Mouse (Mus musculus): ENCODE data around the gene Cspg5. TPM values are rescaled to one million over a fixed set of nuclear protein-coding genes. Genes with fewer than 3 reads are reported as not detected.

The Cspg5 gene
- polyA plus RNA-seq, 1 experiment from 2014 or later: 1.9 TPM

DNA sequence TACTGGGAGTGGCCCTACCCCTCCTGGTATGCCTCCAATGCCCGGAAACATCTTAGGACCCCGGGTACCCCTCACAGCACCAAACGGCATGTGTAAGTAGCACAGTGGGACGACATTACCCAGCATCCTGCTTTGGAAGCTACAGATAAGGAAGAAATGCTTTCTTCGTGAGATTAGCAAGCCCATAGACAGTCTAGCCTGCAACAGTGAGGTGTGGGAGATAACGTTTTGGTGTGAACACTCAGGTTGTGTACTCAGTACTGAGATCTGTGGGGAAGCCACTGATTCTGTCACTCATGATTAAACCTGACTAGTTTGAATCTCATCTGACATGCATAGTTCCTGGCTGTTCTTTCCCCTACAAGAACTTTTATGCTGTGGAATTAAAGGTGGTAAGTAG, 8.6 kb upstream of the Cspg5 start:
- peaks cover 29% of the 10 kb centered on the region for H3K36me3 ChIP-seq (ENCODE audit: insufficient read depth, low read length)
- ATAC-seq: no peak
- no peak overlapping the region for H3K4me2 ChIP-seq (replicated peaks; ENCODE audit: low read depth, low read length)
- DNase-seq (ENCODE audit: low spot score): no peak
- no peaks in the 10 kb centered on the region for H3K9me3 ChIP-seq (ENCODE audit: low read length)
- no peak overlapping the region for H3K27ac ChIP-seq (ENCODE audit: low read length)
- H3K4me3 ChIP-seq (ENCODE audit: low read depth, low read length): no peak overlapping the region
- 92% methylated on average over 6 of the region's 6 CpGs for WGBS
- H3K27me3 ChIP-seq (replicated peaks; ENCODE audit: insufficient read depth, low read length): no peaks in the 10 kb centered on the region
- H3K4me1 ChIP-seq (ENCODE audit: insufficient read depth, low read depth, low read length): no peaks in the 10 kb centered on the region
- no peak for TF ChIP-seq EP300 (IDR thresholded peaks at IDR 0.05)
- no peak for TF ChIP-seq CTCF (IDR thresholded peaks at IDR 0.05)
- H3K9ac ChIP-seq (replicated peaks; ENCODE audit: low read depth): no peak overlapping the region

GRCm38 (mm10) chr9:110244567-110244888, 945 bp downstream of the Cspg5 start:
- H3K4me3 ChIP-seq (ENCODE audit: low read depth, low read length): peak overlapping the region; percentile 54; the same call in 1 of the 2 replicates
- H3K9me3 ChIP-seq (ENCODE audit: low read length): no peaks in the 10 kb centered on the region
- H3K4me2 ChIP-seq (replicated peaks; ENCODE audit: low read depth, low read length): peak overlapping the region; percentile 98
- peaks cover 4% of the 10 kb centered on the region; the same call in 1 of the 2 replicates for H3K27me3 ChIP-seq (replicated peaks; ENCODE audit: insufficient read depth, low read length)
- peaks cover 6% of the 10 kb centered on the region; the same call in 1 of the 2 replicates for H3K4me1 ChIP-seq (ENCODE audit: insufficient read depth, low read depth, low read length)
- H3K9ac ChIP-seq (replicated peaks; ENCODE audit: low read depth): no peak overlapping the region
- WGBS: 21% methylated on average over 7 of the region's 7 CpGs
- H3K27ac ChIP-seq (ENCODE audit: low read length): no peak overlapping the region
- TF ChIP-seq CTCF (IDR thresholded peaks at IDR 0.05) (no peak), EP300 (IDR thresholded peaks at IDR 0.05) (no peak)
- no peak for DNase-seq (ENCODE audit: low spot score)
- no peak for ATAC-seq
- H3K36me3 ChIP-seq (ENCODE audit: insufficient read depth, low read length): no peaks in the 10 kb centered on the region; the same call in 1 of the 2 replicates

DNA sequence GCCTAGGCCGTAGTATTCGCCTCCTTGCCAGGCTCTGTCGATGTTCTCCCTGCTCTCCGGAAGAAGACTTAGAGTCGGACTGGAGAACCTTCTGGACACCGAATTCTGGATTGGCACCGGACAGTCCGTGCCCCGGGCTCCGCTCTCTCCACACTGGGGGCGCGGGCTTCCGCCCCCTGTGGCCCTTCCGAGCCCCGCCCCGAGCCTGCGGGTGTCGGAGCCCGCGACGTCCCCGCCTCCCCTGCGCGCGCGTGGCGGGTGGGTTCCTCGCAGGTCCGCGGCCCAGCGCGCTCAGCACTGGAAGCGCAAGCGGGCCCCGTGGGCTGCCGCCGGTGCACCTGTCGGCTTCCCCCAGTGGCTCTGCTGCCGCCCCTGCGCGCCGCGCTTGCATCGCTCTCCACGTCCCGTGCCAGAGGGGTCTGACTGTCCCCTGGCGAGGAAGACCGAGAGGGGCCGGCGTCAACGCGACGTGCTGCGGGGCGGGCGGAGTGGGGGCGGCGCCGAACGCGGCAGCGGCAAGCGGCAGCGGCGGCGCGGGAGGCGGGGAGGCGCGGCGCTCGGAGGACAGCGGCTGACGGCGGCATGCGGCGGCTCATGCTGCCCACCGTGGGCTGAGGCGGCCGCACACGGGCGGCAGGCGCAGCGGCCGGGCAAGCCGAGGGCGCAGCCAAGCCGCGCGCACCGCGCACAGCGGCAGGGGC, 1.5 kb downstream of the Cspg5 start:
- DNase-seq (ENCODE audit: low spot score): peak; percentile 48

GRCm38 (mm10) chr9:110245590-110246320, 2.2 kb downstream of the Cspg5 start:
- Histone ChIP-seq H3K9me3 (ENCODE audit: low read length) (no peaks in the 10 kb centered on the region), H3K9ac (replicated peaks; ENCODE audit: low read depth) (0 out of 2 replicates have a peak overlapping the region, but pooled peaks have one; percentile 19), H3K36me3 (ENCODE audit: insufficient read depth, low read length) (no peaks in the 10 kb centered on the region; the same call in 1 of the 2 replicates), H3K4me2 (replicated peaks; ENCODE audit: low read depth, low read length) (peak overlapping the region; percentile 98), H3K27me3 (replicated peaks; ENCODE audit: insufficient read depth, low read length) (peaks cover 4% of the 10 kb centered on the region; the same call in 1 of the 2 replicates), H3K27ac (ENCODE audit: low read length) (no peak overlapping the region), H3K4me3 (ENCODE audit: low read depth, low read length) (peak overlapping the region; percentile 54), H3K4me1 (ENCODE audit: insufficient read depth, low read depth, low read length) (peaks cover 6% of the 10 kb centered on the region; the same call in 1 of the 2 replicates)
- 2% methylated on average over 30 of the region's 40 CpGs for WGBS
- DNase-seq (ENCODE audit: low spot score): peak; percentile 41
- TF ChIP-seq EP300 (IDR thresholded peaks at IDR 0.05) (no peak), CTCF (IDR thresholded peaks at IDR 0.05) (no peak)
- ATAC-seq: peak; percentile 67

More for the DNA sequence above, 1.5 kb downstream of the Cspg5 start:
- no peaks in the 10 kb centered on the region; the same call in 1 of the 2 replicates for H3K36me3 ChIP-seq (ENCODE audit: insufficient read depth, low read length)
- no peak overlapping the region for H3K9ac ChIP-seq (replicated peaks; ENCODE audit: low read depth)
- no peak for TF ChIP-seq EP300 (IDR thresholded peaks at IDR 0.05)
- no peaks in the 10 kb centered on the region for H3K9me3 ChIP-seq (ENCODE audit: low read length)
- peaks cover 4% of the 10 kb centered on the region; the same call in 1 of the 2 replicates for H3K27me3 ChIP-seq (replicated peaks; ENCODE audit: insufficient read depth, low read length)
- no peak overlapping the region for H3K27ac ChIP-seq (ENCODE audit: low read length)
- peak overlapping the region; percentile 54 for H3K4me3 ChIP-seq (ENCODE audit: low read depth, low read length)
- WGBS: 2% methylated on average over 59 of the region's 93 CpGs
- H3K4me2 ChIP-seq (replicated peaks; ENCODE audit: low read depth, low read length): peak overlapping the region; percentile 98
- peak; percentile 53 for ATAC-seq
- peaks cover 6% of the 10 kb centered on the region; the same call in 1 of the 2 replicates for H3K4me1 ChIP-seq (ENCODE audit: insufficient read depth, low read depth, low read length)

DNA sequence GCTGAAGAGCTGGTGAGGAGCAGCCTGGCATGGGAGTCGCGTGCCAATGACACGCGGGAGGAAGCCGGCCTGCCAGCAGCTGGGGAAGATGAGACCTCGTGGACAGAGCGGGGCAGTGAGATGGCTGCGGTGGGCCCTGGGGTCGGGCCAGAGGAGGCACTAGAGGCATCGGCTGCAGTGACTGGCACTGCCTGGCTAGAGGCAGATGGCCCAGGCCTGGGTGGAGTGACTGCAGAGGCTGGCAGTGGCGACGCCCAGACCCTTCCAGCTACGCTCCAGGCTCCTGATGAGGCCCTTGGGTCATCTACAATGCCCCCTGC, 2.7 kb downstream of the Cspg5 start:
- TF ChIP-seq CTCF (IDR thresholded peaks at IDR 0.05) (no peak), EP300 (IDR thresholded peaks at IDR 0.05) (no peak)
- H3K9ac ChIP-seq (replicated peaks; ENCODE audit: low read depth): 0 out of 2 replicates have a peak overlapping the region, but pooled peaks have one; percentile 19
- no peaks in the 10 kb centered on the region for H3K9me3 ChIP-seq (ENCODE audit: low read length)
- H3K27me3 ChIP-seq (replicated peaks; ENCODE audit: insufficient read depth, low read length): peaks cover 4% of the 10 kb centered on the region; the same call in 1 of the 2 replicates
- H3K4me2 ChIP-seq (replicated peaks; ENCODE audit: low read depth, low read length): peak overlapping the region; percentile 98
- H3K36me3 ChIP-seq (ENCODE audit: insufficient read depth, low read length): no peaks in the 10 kb centered on the region
- ATAC-seq (no peak), DNase-seq (ENCODE audit: low spot score) (no peak)
- H3K27ac ChIP-seq (ENCODE audit: low read length): no peak overlapping the region
- H3K4me1 ChIP-seq (ENCODE audit: insufficient read depth, low read depth, low read length): peaks cover 6% of the 10 kb centered on the region; the same call in 1 of the 2 replicates
- H3K4me3 ChIP-seq (ENCODE audit: low read depth, low read length): peak overlapping the region; percentile 54
- WGBS: 28% methylated on average over 10 of the region's 13 CpGs

DNA sequence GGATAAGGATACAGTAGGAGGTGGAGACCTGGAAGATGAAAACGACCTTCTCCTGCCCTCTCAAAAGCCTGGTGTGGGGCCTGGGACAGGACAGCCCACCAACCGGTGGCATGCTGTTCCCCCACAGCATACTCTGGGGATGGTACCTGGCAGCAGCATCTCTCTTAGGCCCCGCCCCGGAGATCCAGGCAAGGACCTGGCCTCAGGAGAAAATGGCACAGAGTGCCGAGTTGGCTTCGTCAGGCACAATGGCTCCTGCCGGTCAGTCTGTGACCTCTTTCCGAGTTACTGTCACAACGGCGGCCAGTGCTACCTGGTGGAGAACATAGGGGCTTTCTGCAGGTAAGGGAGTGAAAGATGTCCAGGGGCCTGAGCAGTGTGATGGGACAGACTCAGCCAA, 3.5 kb downstream of the Cspg5 start:
- Histone ChIP-seq H3K27ac (ENCODE audit: low read length) (no peak overlapping the region), H3K36me3 (ENCODE audit: insufficient read depth, low read length) (no peaks in the 10 kb centered on the region), H3K27me3 (replicated peaks; ENCODE audit: insufficient read depth, low read length) (peaks cover 4% of the 10 kb centered on the region; the same call in 1 of the 2 replicates), H3K4me3 (ENCODE audit: low read depth, low read length) (no peak overlapping the region), H3K4me2 (replicated peaks; ENCODE audit: low read depth, low read length) (no peak overlapping the region), H3K9me3 (ENCODE audit: low read length) (no peaks in the 10 kb centered on the region), H3K9ac (replicated peaks; ENCODE audit: low read depth) (no peak overlapping the region), H3K4me1 (ENCODE audit: insufficient read depth, low read depth, low read length) (peaks cover 6% of the 10 kb centered on the region; the same call in 1 of the 2 replicates)
- DNase-seq (ENCODE audit: low spot score) (no peak), ATAC-seq (no peak)
- 79% methylated on average over 10 of the region's 10 CpGs for WGBS
- TF ChIP-seq CTCF (IDR thresholded peaks at IDR 0.05) (no peak), EP300 (IDR thresholded peaks at IDR 0.05) (no peak)
